Mouse (Mus musculus) kidney, adult 2 months (tissue): ENCODE measurements around the gene Ap2s1. TPM values are rescaled to one million over a fixed set of nuclear protein-coding genes. Genes with fewer than 3 reads are reported as not detected.

ENCODE experiments used
- DNase-seq: peaks from one replicate; pipeline ENCODE4 v3.0.0; 2021
- H3K27ac ChIP-seq: fragments of 200-500 bp; 2 replicates; pipeline ENCODE4 v1.5.1; 2012; ENCODE audit warnings: low read depth, low read length, control low read depth, inconsistent platforms; ENCODE audit not compliant: insufficient read depth
- H3K27me3 ChIP-seq: fragments of 200-500 bp; replicated peaks from 2 replicates; pipeline ENCODE4 v1.6.1; 2012; ENCODE audit warnings: mild to moderate bottlenecking, moderate library complexity, low read length, inconsistent platforms; ENCODE audit not compliant: control insufficient read depth, insufficient read depth
- H3K36me3 ChIP-seq: fragments of 200-500 bp; 2 replicates; pipeline ENCODE4 v1.6.1; 2012; ENCODE audit warnings: mild to moderate bottlenecking, moderate library complexity, low read length, inconsistent platforms; ENCODE audit not compliant: control insufficient read depth, insufficient read depth
- H3K4me1 ChIP-seq: fragments of 200-500 bp; 2 replicates; pipeline ENCODE4 v1.6.1; 2011; ENCODE audit warnings: low read length; ENCODE audit not compliant: control insufficient read depth, insufficient read depth
- H3K4me3 ChIP-seq: fragments of 200-500 bp; 2 replicates; pipeline ENCODE4 v1.5.1; 2011; ENCODE audit warnings: mild to moderate bottlenecking, low read depth, low read length, control low read depth; ENCODE audit not compliant: insufficient read depth
- CTCF ChIP-seq: fragments of 200-500 bp; conservative IDR thresholded peaks from 2 replicates; pipeline ENCODE4 v1.5.1; 2011; ENCODE audit warnings: low read depth, mild to moderate bottlenecking, control low read depth, low read length, moderate library complexity, mixed read lengths; ENCODE audit not compliant: insufficient read depth, insufficient read length
- POLR2A ChIP-seq: fragments of 200-500 bp; IDR thresholded peaks from one replicate; pipeline ENCODE4 v1.6.1; 2011; ENCODE audit warnings: low read depth, low read length, control low read depth
- WGBS: fragments of 180-500 bp; shearing (Covaris S2); methylation state at CpG from one replicate; pipeline ENCODE4 v1.1.7; 2018; 5-methylcytosine and 5-hydroxymethylcytosine counted together
- polyA plus RNA-seq: library from polyadenylated mRNA; depleted of rRNA; stranded (reverse); fragments of >200 nt; gene quantifications from 2 replicates; pipeline ENCODE4 v1.2.3, GENCODE M21; 2012

The Ap2s1 gene
- polyA plus RNA-seq, 1 experiment, result 288 TPM

DNA sequence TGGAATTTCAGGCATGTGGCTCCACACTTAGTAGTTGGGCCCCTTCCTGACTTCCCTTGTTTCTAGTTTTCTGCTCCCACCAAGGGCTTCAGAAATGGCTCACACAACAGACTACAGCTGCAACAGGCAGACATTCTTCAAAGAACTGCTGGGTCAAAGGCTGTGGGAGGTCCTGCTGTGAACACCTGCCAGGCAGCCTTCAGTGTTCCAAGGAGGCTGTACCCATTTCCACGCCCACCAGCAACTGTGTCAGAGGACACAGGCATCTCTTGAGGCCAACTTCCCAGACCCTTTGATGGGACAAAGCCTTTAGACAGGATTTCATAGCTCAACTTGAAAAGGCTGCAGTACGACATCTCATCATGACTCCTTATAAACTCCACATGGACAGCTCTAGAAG is 28.2 kb downstream of the Ap2s1 start:
- H3K27ac ChIP-seq, result no peak overlapping the region
- no peaks in the 10 kb centered on the region for H3K36me3 ChIP-seq
- H3K4me1 ChIP-seq, result no peaks in the 10 kb centered on the region
- TF ChIP-seq POLR2A (no peak), CTCF (no peak)
- DNase-seq, result no peak
- H3K27me3 ChIP-seq, result no peaks in the 10 kb centered on the region
- WGBS, result 81% methylated on average over 2 of the region's 2 CpGs
- no peak overlapping the region for H3K4me3 ChIP-seq

DNA sequence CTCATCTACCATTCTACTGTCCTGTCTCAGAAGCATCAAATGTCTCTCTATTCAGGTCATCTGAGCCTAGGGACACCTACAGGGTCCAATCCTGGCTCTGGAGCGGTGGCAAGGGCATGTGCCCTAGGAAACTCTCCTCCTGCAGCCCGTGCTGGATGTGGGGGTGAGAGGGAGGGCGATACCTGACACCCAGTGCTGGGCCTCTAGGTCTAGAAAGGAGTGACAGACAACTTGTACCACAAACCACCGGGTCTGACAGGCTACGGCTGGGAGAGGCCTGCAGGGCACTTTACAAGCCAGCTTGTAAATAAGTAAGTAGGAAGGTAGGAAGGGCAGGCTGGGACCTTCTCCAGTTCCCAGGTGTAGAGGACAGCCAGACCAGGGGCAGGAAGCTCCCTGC is 37.7 kb downstream of the Ap2s1 start:
- no peak overlapping the region for H3K4me3 ChIP-seq
- TF ChIP-seq POLR2A, result no peak
- no peak for TF ChIP-seq CTCF
- H3K4me1 ChIP-seq, result peaks cover 3% of the 10 kb centered on the region; the same call in 1 of the 2 replicates
- WGBS, result 43% methylated on average over 5 of the region's 5 CpGs
- DNase-seq, result peak; percentile 58
- H3K36me3 ChIP-seq, result no peaks in the 10 kb centered on the region
- 0 out of 2 replicates have a peak overlapping the region, but pooled peaks have one; percentile 27 for H3K27ac ChIP-seq
- no peaks in the 10 kb centered on the region for H3K27me3 ChIP-seq

DNA sequence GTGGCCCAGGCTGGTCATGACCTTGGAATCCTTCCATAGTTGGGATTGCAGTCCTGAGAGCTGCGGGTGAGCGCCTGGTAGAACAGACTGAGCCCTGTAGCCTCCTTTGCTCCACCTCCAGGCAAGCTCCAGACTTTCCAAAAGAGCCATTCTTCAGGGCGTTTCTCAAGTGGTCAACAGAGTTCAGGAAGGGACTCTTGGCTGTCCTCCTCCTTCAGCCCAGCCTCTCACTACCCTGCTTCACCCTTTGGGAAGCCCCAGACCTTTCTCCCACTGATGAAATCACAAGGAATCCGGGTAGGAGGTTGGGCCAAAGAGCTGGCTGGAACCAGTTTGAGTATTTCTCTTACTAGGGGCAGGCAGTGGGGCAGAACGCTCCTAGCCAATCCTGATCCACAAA is 41.9 kb downstream of the Ap2s1 start:
- H3K4me1 ChIP-seq, result peaks cover 10% of the 10 kb centered on the region; the same call in 1 of the 2 replicates
- 27% methylated on average over 5 of the region's 5 CpGs for WGBS
- DNase-seq, result peak; percentile 80
- no peaks in the 10 kb centered on the region for H3K27me3 ChIP-seq
- TF ChIP-seq POLR2A (no peak), CTCF (no peak)
- no peak overlapping the region for H3K4me3 ChIP-seq
- H3K27ac ChIP-seq, result peak overlapping the region; percentile 75
- no peaks in the 10 kb centered on the region for H3K36me3 ChIP-seq

DNA sequence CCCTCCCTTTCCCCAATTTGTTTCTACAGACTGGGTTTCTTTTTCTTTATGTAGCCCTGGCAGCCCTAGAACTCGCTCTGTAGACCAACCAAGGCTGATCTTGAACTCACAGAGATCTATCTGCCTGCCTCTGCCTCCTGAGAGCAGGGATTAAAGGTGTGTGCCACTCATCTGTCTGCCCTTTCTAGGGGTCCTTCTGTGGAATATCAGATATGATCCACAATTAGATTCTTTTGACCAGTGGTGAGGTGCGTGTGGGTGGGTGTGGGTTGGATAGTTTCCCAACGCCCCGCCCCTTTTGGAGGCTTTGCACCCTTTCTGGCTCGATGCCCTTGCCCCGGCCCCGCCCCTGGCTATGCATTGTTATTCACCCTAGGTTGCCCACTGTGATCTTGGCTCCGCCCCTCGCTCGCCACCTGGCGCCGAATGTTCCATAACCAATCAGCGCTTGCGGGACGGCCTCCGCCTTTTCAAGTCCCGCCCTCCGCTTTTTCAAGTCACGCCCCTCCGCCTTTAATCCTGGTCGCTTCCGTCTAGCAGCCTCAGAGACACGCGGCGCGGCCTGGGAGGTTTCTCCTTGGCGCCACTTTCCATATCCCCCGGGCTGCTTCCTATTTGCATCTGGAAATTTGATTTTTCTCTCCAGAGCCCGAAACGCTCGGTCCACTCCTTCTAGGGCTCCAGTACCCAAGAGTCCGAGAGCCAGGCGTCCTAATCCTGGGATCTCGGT is 42.8 kb downstream of the Ap2s1 start, which contains the start of gene Slc1a5:
Slc1a5 (plus strand) TSS at position 516 of the 730 bp plus-strand sequence.
- Histone ChIP-seq H3K4me1 (peaks cover 10% of the 10 kb centered on the region; the same call in 1 of the 2 replicates), H3K27me3 (no peaks in the 10 kb centered on the region), H3K4me3 (peak within 1 kb of the TSS; percentile 76), H3K36me3 (no peaks in the 10 kb centered on the region), H3K27ac (peak within 1 kb of the TSS; percentile 75)
- peak; percentile 96 for DNase-seq
- no peak for TF ChIP-seq CTCF
- TF ChIP-seq POLR2A, result peak; percentile 96
- WGBS, result 4% methylated on average over 34 of the region's 34 CpGs

DNA sequence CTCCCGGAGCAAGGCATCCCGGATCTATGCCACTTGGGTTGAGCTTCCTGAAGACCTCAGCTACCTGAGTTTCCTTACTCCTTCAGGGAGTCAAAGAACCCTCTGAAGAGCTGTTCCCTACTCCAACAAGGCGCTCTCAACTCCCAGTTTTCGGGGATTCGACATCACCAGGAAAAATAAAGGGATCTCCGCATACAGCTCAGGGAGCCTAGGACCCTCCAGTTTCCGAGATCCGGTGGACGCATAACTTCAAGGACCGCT is 43.3 kb downstream of the Ap2s1 start:
- Histone ChIP-seq H3K27ac (peak overlapping the region; percentile 32), H3K27me3 (no peaks in the 10 kb centered on the region), H3K36me3 (no peaks in the 10 kb centered on the region), H3K4me1 (peaks cover 10% of the 10 kb centered on the region; the same call in 1 of the 2 replicates), H3K4me3 (peak overlapping the region; percentile 76)
- whole genome bisulfite sequencing, result under 1% methylated on average over 10 of the region's 10 CpGs
- DNase-seq, result no peak
- TF ChIP-seq CTCF (no peak), POLR2A (no peak)

DNA sequence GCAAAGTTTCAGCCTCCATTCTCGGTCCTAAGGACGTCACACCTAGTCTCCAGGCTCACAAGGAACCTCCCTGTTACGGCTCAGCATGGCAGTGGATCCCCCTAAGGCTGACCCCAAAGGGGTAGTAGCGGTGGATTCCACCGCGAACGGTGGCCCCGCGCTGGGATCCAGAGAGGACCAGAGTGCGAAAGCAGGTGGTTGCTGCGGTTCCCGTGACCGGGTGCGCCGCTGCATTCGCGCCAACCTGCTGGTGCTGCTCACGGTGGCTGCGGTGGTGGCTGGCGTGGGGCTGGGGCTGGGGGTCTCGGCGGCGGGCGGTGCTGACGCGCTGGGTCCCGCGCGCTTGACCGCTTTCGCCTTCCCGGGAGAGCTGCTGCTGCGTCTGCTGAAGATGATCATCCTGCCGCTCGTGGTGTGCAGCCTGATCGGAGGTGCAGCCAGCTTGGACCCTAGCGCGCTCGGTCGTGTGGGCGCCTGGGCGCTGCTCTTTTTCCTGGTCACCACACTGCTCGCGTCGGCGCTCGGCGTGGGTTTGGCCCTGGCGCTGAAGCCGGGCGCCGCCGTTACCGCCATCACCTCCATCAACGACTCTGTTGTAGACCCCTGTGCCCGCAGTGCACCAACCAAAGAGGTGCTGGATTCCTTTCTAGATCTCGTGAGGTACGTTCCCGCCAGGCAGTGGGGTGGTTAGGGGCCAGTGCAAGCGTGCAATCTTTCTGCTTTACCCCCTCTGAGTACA is 43.8 kb downstream of the Ap2s1 start:
- Histone ChIP-seq H3K4me3 (peak overlapping the region; percentile 76), H3K36me3 (no peaks in the 10 kb centered on the region), H3K4me1 (peaks cover 10% of the 10 kb centered on the region; the same call in 1 of the 2 replicates), H3K27me3 (no peaks in the 10 kb centered on the region), H3K27ac (peak overlapping the region; percentile 96)
- WGBS, result under 1% methylated on average over 60 of the region's 60 CpGs
- peak; percentile 13 for DNase-seq
- no peak for TF ChIP-seq CTCF

DNA sequence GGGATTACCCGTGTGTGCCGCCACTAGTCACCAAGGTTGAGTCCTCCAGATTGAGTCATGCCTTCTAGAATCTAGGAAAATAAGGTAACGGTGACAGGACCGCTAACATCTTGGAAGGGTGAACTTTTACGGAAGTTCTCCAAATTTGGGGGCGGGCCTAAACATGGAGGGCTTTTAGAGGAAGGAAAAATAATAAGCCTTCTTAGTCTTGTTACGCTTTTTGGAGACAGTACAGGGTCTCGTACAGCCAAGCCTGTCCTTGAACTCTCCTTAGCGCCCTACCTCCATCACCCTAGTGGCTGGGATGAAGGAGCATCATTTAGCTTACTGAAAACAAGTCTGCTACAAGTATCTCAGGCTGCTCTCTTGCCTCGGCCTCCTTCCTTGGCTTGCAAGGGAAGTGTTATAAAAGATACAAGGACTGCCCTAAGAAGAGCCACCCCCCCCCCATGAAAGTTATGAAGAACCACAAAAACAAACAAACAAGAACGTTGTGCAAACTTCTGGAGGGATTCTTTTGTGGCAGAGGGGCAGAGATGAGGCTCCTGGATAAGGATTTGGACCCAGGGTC is 44.4 kb downstream of the Ap2s1 start:
- peak overlapping the region; percentile 96 for H3K27ac ChIP-seq
- H3K4me3 ChIP-seq, result peak overlapping the region; percentile 76
- peak; percentile 19 for DNase-seq
- peaks cover 10% of the 10 kb centered on the region; the same call in 1 of the 2 replicates for H3K4me1 ChIP-seq
- WGBS, result 32% methylated on average over 11 of the region's 11 CpGs
- TF ChIP-seq POLR2A (no peak), CTCF (no peak)
- H3K27me3 ChIP-seq, result no peaks in the 10 kb centered on the region
- H3K36me3 ChIP-seq, result no peaks in the 10 kb centered on the region
